Mouse (Mus musculus) spleen, adult 10 weeks (tissue): ENCODE results near the gene Scfd1. TPM values are rescaled to one million over a fixed set of nuclear protein-coding genes. Genes with fewer than 3 reads are reported as not detected.

Experiments used
- polyA plus RNA-seq: library from polyadenylated mRNA; stranded (reverse); fragments of 350-450 nt; fragmentation: Illumina TruSeq; extraction: RNeasy Lipid Tissue Mini Kit (QIAGEN cat#74804); gene quantifications from one replicate; pipeline ENCODE4 v1.2.3, GENCODE M21; 2015; ENCODE audit warnings: low replicate concordance; ENCODE audit not compliant: insufficient read depth

Gene Scfd1
- polyA plus RNA-seq, result 66.7 TPM

GRCm38 (mm10) chr12:51377003-51377887 is at the start of gene Scfd1:
Gene Scfd1 (plus strand): TSS chr12:51377510.

GRCm38 (mm10) chr12:51347988-51348697 is 29.2 kb upstream of the Scfd1 start, which contains the start of gene G2e3:
Gene G2e3 (plus strand): TSS chr12:51348061.

Other genes with a start within 250 kb of the Scfd1 start
- 21.9 TPM for gene G2e3, start 29.4 kb upstream of the Scfd1 start, polyA plus RNA-seq
- 1,058 TPM for gene Coch, start 215.8 kb downstream of the Scfd1 start, polyA plus RNA-seq